Mouse (Mus musculus) thymus, postnatal 0 days (tissue): ENCODE measurements around the gene Clock. TPM values are rescaled to one million over a fixed set of nuclear protein-coding genes. Genes with fewer than 3 reads are reported as not detected.
A peak's percentile ranks its signal among the peaks of the same experiment; 100 is the strongest.

Experiments used
- DNase-seq: peaks from one replicate; pipeline ENCODE4 v3.0.0-alpha.2; 2015; ENCODE audit warnings: low spot score
- polyA plus RNA-seq: library from polyadenylated mRNA; unstranded; fragments of >200 nt; fragmentation: Nextera tagmentation; extraction: Ambion mirVana; gene quantifications from 2 replicates; pipeline ENCODE4 v1.2.1, GENCODE M21; 2015

Gene Clock
- 3.7 and 5.6 TPM in 2 replicates for polyA plus RNA-seq

- peak; percentile 77 for DNase-seq
Observed at GRCm38 (mm10) chr5:76304452-76305341, at the start of gene Clock. Clock (minus strand) TSS chr5:76304792.

GRCm38 (mm10) chr5:76351953-76352611 lies 47.5 kb upstream of the Clock start:
- no peak for DNase-seq

- DNase-seq: no peak
Observed at GRCm38 (mm10) chr5:76351537-76351936, 46.9 kb upstream of the Clock start.

GRCm38 (mm10) chr5:76346137-76346536 lies 41.5 kb upstream of the Clock start:
- no peak for DNase-seq

GRCm38 (mm10) chr5:76340931-76341330 lies 36.3 kb upstream of the Clock start:
- no peak for DNase-seq

- no peak for DNase-seq
Observed at GRCm38 (mm10) chr5:76337100-76337499, 32.5 kb upstream of the Clock start.

- no peak for DNase-seq
Observed at GRCm38 (mm10) chr5:76333833-76334232, 29.2 kb upstream of the Clock start.

GRCm38 (mm10) chr5:76330953-76331352 lies 26.4 kb upstream of the Clock start, which contains the start of gene Pdcl2:
Pdcl2 (minus strand) TSS chr5:76331156.
- no peak for DNase-seq

- DNase-seq: no peak
Observed at GRCm38 (mm10) chr5:76327296-76327695, 22.7 kb upstream of the Clock start.

GRCm38 (mm10) chr5:76325113-76325512 lies 20.5 kb upstream of the Clock start:
- DNase-seq: no peak

GRCm38 (mm10) chr5:76321249-76322196 lies 16.9 kb upstream of the Clock start:
- no peak for DNase-seq

GRCm38 (mm10) chr5:76308206-76308605 lies 3.6 kb upstream of the Clock start:
- DNase-seq: no peak

- DNase-seq: no peak
Observed at GRCm38 (mm10) chr5:76306261-76306660, 1.7 kb upstream of the Clock start.

GRCm38 (mm10) chr5:76305616-76306015 lies 1.0 kb upstream of the Clock start:
- DNase-seq: no peak

GRCm38 (mm10) chr5:76303745-76304451 lies 694 bp downstream of the Clock start:
- DNase-seq: peak; percentile 60

GRCm38 (mm10) chr5:76303379-76303744 lies 1.2 kb downstream of the Clock start:
- DNase-seq: no peak

GRCm38 (mm10) chr5:76302009-76302408 lies 2.6 kb downstream of the Clock start:
- no peak for DNase-seq

GRCm38 (mm10) chr5:76289234-76289691 lies 15.3 kb downstream of the Clock start:
- DNase-seq: no peak

- DNase-seq: no peak
Observed at GRCm38 (mm10) chr5:76288256-76288655, 16.3 kb downstream of the Clock start.

- DNase-seq: no peak
Observed at GRCm38 (mm10) chr5:76287062-76287461, 17.5 kb downstream of the Clock start.

GRCm38 (mm10) chr5:76285699-76286098 lies 18.9 kb downstream of the Clock start:
- no peak for DNase-seq
